Mouse (Mus musculus): Measurements from ENCODE around the gene Limd2. TPM values are rescaled to one million over a fixed set of nuclear protein-coding genes. Genes with fewer than 3 reads are reported as not detected.
A peak's percentile ranks its signal among the peaks of the same experiment; 100 is the strongest.

Gene Limd2
- polyA plus RNA-seq, 1 experiment from 2014 or later = 169 TPM

- H3K9me3 ChIP-seq (ENCODE audit: control insufficient read depth, low read length) = no peaks in the 10 kb centered on the region
- no peaks in the 10 kb centered on the region for H3K27me3 ChIP-seq (replicated peaks; ENCODE audit: control insufficient read depth, insufficient read depth, low read length)
- no peak overlapping the region for H3K27ac ChIP-seq (replicated peaks; ENCODE audit: low read depth, low read length)
- no peak overlapping the region for H3K9ac ChIP-seq (ENCODE audit: low read depth, low read length)
- no peak overlapping the region for H3K4me3 ChIP-seq (ENCODE audit: low read depth, low read length)
- no peaks in the 10 kb centered on the region; the same call in 1 of the 2 replicates for H3K4me1 ChIP-seq (ENCODE audit: control insufficient read depth, insufficient read depth, low read length)
- H3K4me2 ChIP-seq (ENCODE audit: low read depth, low read length) = no peak overlapping the region
- peaks cover 12% of the 10 kb centered on the region for H3K36me3 ChIP-seq (ENCODE audit: control insufficient read depth, insufficient read depth, low read length)
- WGBS = 51% methylated on average over 5 of the region's 5 CpGs
- DNase-seq (ENCODE audit: low spot score) (no peak), ATAC-seq (ENCODE audit: low read depth) (no peak)
These were observed 17.5 kb upstream of the Limd2 start for GRCm38 (mm10) chr11:106178036-106178782.

DNA sequence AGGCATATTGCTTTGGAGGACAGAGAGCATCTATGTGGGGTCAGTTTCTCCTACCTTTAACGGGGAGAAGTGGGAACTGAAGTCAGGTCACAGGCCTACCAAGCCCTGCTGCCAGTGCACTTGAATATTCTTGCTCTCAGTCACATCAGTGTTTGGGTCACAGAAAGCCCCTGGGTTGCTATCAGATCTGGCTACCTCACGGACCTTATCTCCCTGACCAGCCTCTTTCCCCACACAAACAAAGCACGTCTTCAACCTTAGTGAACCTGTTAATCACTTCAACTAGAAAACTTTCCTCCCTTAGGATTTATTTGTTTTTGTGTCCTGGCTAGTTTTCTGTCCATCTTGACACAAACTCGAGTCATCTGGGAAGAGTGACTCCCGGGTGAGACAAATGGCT is 15.7 kb upstream of the Limd2 start:
- no peak overlapping the region for H3K27ac ChIP-seq (replicated peaks; ENCODE audit: low read depth, low read length)

GRCm38 (mm10) chr11:106175081-106175480 is 14.4 kb upstream of the Limd2 start:
- Histone ChIP-seq H3K9ac (ENCODE audit: low read depth, low read length) (no peak overlapping the region), H3K36me3 (ENCODE audit: control insufficient read depth, insufficient read depth, low read length) (peaks cover 18% of the 10 kb centered on the region), H3K4me2 (ENCODE audit: low read depth, low read length) (no peak overlapping the region), H3K27ac (replicated peaks; ENCODE audit: low read depth, low read length) (no peak overlapping the region), H3K4me3 (ENCODE audit: low read depth, low read length) (no peak overlapping the region), H3K27me3 (replicated peaks; ENCODE audit: control insufficient read depth, insufficient read depth, low read length) (no peaks in the 10 kb centered on the region), H3K9me3 (ENCODE audit: control insufficient read depth, low read length) (no peaks in the 10 kb centered on the region), H3K4me1 (ENCODE audit: control insufficient read depth, insufficient read depth, low read length) (no peaks in the 10 kb centered on the region; the same call in 1 of the 2 replicates)
- peak; percentile 43 for DNase-seq (ENCODE audit: low spot score)
- ATAC-seq (ENCODE audit: low read depth) = peak; percentile 48; the same call in 1 of the 2 replicates
- WGBS = 50% methylated on average over 3 of the region's 3 CpGs

More for the DNA sequence above, 15.7 kb upstream of the Limd2 start:
- WGBS = 93% methylated on average over 5 of the region's 5 CpGs
- Histone ChIP-seq H3K4me3 (ENCODE audit: low read depth, low read length) (no peak overlapping the region), H3K9me3 (ENCODE audit: control insufficient read depth, low read length) (no peaks in the 10 kb centered on the region), H3K4me2 (ENCODE audit: low read depth, low read length) (no peak overlapping the region), H3K36me3 (ENCODE audit: control insufficient read depth, insufficient read depth, low read length) (peaks cover 16% of the 10 kb centered on the region), H3K9ac (ENCODE audit: low read depth, low read length) (no peak overlapping the region), H3K4me1 (ENCODE audit: control insufficient read depth, insufficient read depth, low read length) (no peaks in the 10 kb centered on the region; the same call in 1 of the 2 replicates), H3K27me3 (replicated peaks; ENCODE audit: control insufficient read depth, insufficient read depth, low read length) (no peaks in the 10 kb centered on the region)
- ATAC-seq (ENCODE audit: low read depth) = no peak
- DNase-seq (ENCODE audit: low spot score) = no peak

- no peaks in the 10 kb centered on the region for H3K27me3 ChIP-seq (replicated peaks; ENCODE audit: control insufficient read depth, insufficient read depth, low read length)
- WGBS = 66% methylated on average over 5 of the region's 5 CpGs
- DNase-seq (ENCODE audit: low spot score) (no peak), ATAC-seq (ENCODE audit: low read depth) (peak; percentile 18; the same call in 1 of the 2 replicates)
- H3K27ac ChIP-seq (replicated peaks; ENCODE audit: low read depth, low read length) = no peak overlapping the region
- no peak overlapping the region for H3K4me3 ChIP-seq (ENCODE audit: low read depth, low read length)
- H3K4me2 ChIP-seq (ENCODE audit: low read depth, low read length) = no peak overlapping the region
- no peak overlapping the region for H3K9ac ChIP-seq (ENCODE audit: low read depth, low read length)
- H3K36me3 ChIP-seq (ENCODE audit: control insufficient read depth, insufficient read depth, low read length) = peaks cover 24% of the 10 kb centered on the region
- H3K9me3 ChIP-seq (ENCODE audit: control insufficient read depth, low read length) = no peaks in the 10 kb centered on the region
- no peaks in the 10 kb centered on the region for H3K4me1 ChIP-seq (ENCODE audit: control insufficient read depth, insufficient read depth, low read length)
These were observed 13.7 kb upstream of the Limd2 start for GRCm38 (mm10) chr11:106174372-106174771.

GRCm38 (mm10) chr11:106173228-106173627 is 12.6 kb upstream of the Limd2 start:
- 91% methylated on average over 2 of the region's 2 CpGs for WGBS

GRCm38 (mm10) chr11:106170807-106171206 is 10.1 kb upstream of the Limd2 start:
- Histone ChIP-seq H3K27me3 (replicated peaks; ENCODE audit: control insufficient read depth, insufficient read depth, low read length) (no peaks in the 10 kb centered on the region), H3K9ac (ENCODE audit: low read depth, low read length) (no peak overlapping the region), H3K4me1 (ENCODE audit: control insufficient read depth, insufficient read depth, low read length) (no peaks in the 10 kb centered on the region), H3K4me3 (ENCODE audit: low read depth, low read length) (no peak overlapping the region), H3K36me3 (ENCODE audit: control insufficient read depth, insufficient read depth, low read length) (peaks cover 48% of the 10 kb centered on the region), H3K27ac (replicated peaks; ENCODE audit: low read depth, low read length) (no peak overlapping the region), H3K4me2 (ENCODE audit: low read depth, low read length) (no peak overlapping the region), H3K9me3 (ENCODE audit: control insufficient read depth, low read length) (no peaks in the 10 kb centered on the region)
- peak; percentile 47 for DNase-seq (ENCODE audit: low spot score)
- no peak for ATAC-seq (ENCODE audit: low read depth)
- 80% methylated on average over 7 of the region's 7 CpGs for WGBS

More at GRCm38 (mm10) chr11:106173228-106173627, 12.6 kb upstream of the Limd2 start:
- Histone ChIP-seq H3K4me3 (ENCODE audit: low read depth, low read length) (no peak overlapping the region), H3K9me3 (ENCODE audit: control insufficient read depth, low read length) (no peaks in the 10 kb centered on the region), H3K27me3 (replicated peaks; ENCODE audit: control insufficient read depth, insufficient read depth, low read length) (no peaks in the 10 kb centered on the region), H3K36me3 (ENCODE audit: control insufficient read depth, insufficient read depth, low read length) (peaks cover 30% of the 10 kb centered on the region), H3K4me1 (ENCODE audit: control insufficient read depth, insufficient read depth, low read length) (no peaks in the 10 kb centered on the region), H3K4me2 (ENCODE audit: low read depth, low read length) (no peak overlapping the region), H3K27ac (replicated peaks; ENCODE audit: low read depth, low read length) (no peak overlapping the region), H3K9ac (ENCODE audit: low read depth, low read length) (no peak overlapping the region)
- DNase-seq (ENCODE audit: low spot score) = no peak
- no peak for ATAC-seq (ENCODE audit: low read depth)

DNA sequence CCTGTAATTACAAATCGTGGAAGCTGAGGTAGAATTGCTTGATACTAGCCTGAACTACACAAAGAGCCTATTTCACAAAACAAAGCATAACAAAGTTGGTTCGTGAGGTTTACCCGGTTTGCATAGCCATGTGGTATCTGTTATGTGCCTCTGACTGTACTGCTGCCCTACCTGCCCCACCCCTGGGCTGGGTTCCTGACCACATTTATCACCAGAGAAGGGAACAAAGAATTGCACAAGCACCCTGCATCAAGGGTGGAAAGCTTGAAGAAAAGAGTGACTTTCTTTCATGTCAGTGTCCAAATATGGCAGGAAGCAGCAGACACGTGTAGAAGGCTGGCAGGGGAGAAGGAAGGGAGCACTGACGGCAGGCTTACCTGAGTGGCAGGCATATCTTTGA is 6.8 kb upstream of the Limd2 start:
- no peak overlapping the region for H3K4me2 ChIP-seq (ENCODE audit: low read depth, low read length)
- DNase-seq (ENCODE audit: low spot score) = no peak
- no peak overlapping the region for H3K9ac ChIP-seq (ENCODE audit: low read depth, low read length)
- H3K36me3 ChIP-seq (ENCODE audit: control insufficient read depth, insufficient read depth, low read length) = peaks cover 66% of the 10 kb centered on the region
- no peak overlapping the region for H3K4me3 ChIP-seq (ENCODE audit: low read depth, low read length)
- no peaks in the 10 kb centered on the region for H3K9me3 ChIP-seq (ENCODE audit: control insufficient read depth, low read length)
- no peaks in the 10 kb centered on the region for H3K27me3 ChIP-seq (replicated peaks; ENCODE audit: control insufficient read depth, insufficient read depth, low read length)
- no peaks in the 10 kb centered on the region for H3K4me1 ChIP-seq (ENCODE audit: control insufficient read depth, insufficient read depth, low read length)
- 70% methylated on average over 5 of the region's 5 CpGs for WGBS
- ATAC-seq (ENCODE audit: low read depth) = no peak
- H3K27ac ChIP-seq (replicated peaks; ENCODE audit: low read depth, low read length) = no peak overlapping the region

DNA sequence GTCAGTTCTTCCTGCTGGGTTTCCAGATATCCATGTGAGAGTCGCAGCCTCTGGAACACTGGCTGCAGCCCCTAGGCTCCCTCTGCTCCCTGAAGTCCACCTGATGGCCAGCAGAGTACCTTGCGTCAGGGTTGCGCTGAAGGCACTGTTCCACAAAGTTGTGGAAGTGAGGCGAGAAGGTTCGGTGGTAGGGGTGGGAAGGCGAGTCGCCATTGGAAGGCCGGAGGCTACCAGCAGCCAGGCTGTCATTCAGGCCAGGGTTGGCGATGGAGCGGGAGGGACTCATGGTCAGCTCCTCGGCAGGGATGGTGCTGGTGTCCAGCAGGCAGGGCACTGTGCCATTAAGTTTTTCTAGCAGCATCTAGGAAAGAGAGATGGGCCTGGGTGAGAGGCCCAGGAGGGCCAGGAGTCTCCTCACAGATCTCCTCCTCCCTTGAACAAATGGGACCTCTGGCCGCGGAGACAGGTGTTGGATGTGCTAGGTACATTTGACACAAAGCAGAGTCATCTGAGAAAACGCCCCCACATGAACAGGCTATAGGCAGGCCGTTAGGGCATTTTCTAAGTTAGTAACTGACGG is 4.0 kb upstream of the Limd2 start:
- H3K4me3 ChIP-seq (ENCODE audit: low read depth, low read length) = no peak overlapping the region
- H3K9me3 ChIP-seq (ENCODE audit: control insufficient read depth, low read length) = no peaks in the 10 kb centered on the region
- DNase-seq (ENCODE audit: low spot score) (no peak), ATAC-seq (ENCODE audit: low read depth) (no peak)
- H3K9ac ChIP-seq (ENCODE audit: low read depth, low read length) = no peak overlapping the region
- H3K4me1 ChIP-seq (ENCODE audit: control insufficient read depth, insufficient read depth, low read length) = peaks cover 11% of the 10 kb centered on the region
- WGBS = 95% methylated on average over 16 of the region's 16 CpGs
- H3K27ac ChIP-seq (replicated peaks; ENCODE audit: low read depth, low read length) = no peak overlapping the region
- H3K36me3 ChIP-seq (ENCODE audit: control insufficient read depth, insufficient read depth, low read length) = peaks cover 53% of the 10 kb centered on the region
- H3K27me3 ChIP-seq (replicated peaks; ENCODE audit: control insufficient read depth, insufficient read depth, low read length) = no peaks in the 10 kb centered on the region
- H3K4me2 ChIP-seq (ENCODE audit: low read depth, low read length) = no peak overlapping the region
